Mouse (Mus musculus) heart, postnatal 0 days (tissue): ENCODE measurements around the gene Tbc1d2b. TPM values are rescaled to one million over a fixed set of nuclear protein-coding genes. Genes with fewer than 3 reads are reported as not detected.

Experiments
- ATAC-seq: fragments of 200-750 bp; cut with Nextera tagmentation; 2 replicates; pipeline ENCODE4 v1.8.0; 2017; ENCODE audit warnings: low read depth, moderate number of reproducible peaks, moderate library complexity; ENCODE audit not compliant: insufficient read depth
- DNase-seq: peaks from one replicate; pipeline ENCODE4 v3.0.0-alpha.2; 2016; ENCODE audit warnings: low spot score
- H3K27ac ChIP-seq: fragments of 300-500 bp; sonication (generic); 2 replicates; pipeline ENCODE4 v1.5.1; 2014; ENCODE audit warnings: low read depth, mild to moderate bottlenecking
- H3K27me3 ChIP-seq: fragments of 300-500 bp; sonication (generic); 2 replicates; pipeline ENCODE4 v1.6.1; 2014; ENCODE audit warnings: low read length, mixed read lengths; ENCODE audit not compliant: control insufficient read depth, insufficient read depth
- H3K36me3 ChIP-seq: fragments of 300-500 bp; sonication (generic); replicated peaks from 2 replicates; pipeline ENCODE4 v1.6.1; 2014; ENCODE audit warnings: low read length, mixed read lengths; ENCODE audit not compliant: control insufficient read depth, insufficient read depth
- H3K4me1 ChIP-seq: fragments of 300-500 bp; sonication (generic); 2 replicates; pipeline ENCODE4 v1.6.1; 2014; ENCODE audit warnings: antibody characterized with exemption; ENCODE audit not compliant: control insufficient read depth, insufficient read depth
- H3K4me2 ChIP-seq: fragments of 300-500 bp; sonication (generic); 2 replicates; pipeline ENCODE4 v1.6.1; 2014; ENCODE audit warnings: low read depth, mild to moderate bottlenecking, low read length, moderate library complexity
- H3K4me3 ChIP-seq: fragments of 300-500 bp; sonication (generic); 2 replicates; pipeline ENCODE4 v1.5.1; 2014; ENCODE audit warnings: low read depth, low read length
- H3K9ac ChIP-seq: fragments of 300-500 bp; sonication (generic); replicated peaks from 2 replicates; pipeline ENCODE4 v1.6.1; 2014; ENCODE audit warnings: low read depth, low read length, mixed read lengths
- H3K9me3 ChIP-seq: fragments of 300-500 bp; sonication (generic); replicated peaks from 2 replicates; pipeline ENCODE4 v1.6.1; 2016; ENCODE audit warnings: low read length; ENCODE audit not compliant: control insufficient read depth
- CTCF ChIP-seq: IDR thresholded peaks from 2 replicates; pipeline ENCODE4 v1.5.1; 2016; ENCODE audit warnings: antibody characterized with exemption, control low read depth, low read depth
- EP300 ChIP-seq: IDR thresholded peaks from 2 replicates; pipeline ENCODE4 v1.6.1; 2016; ENCODE audit warnings: antibody characterized with exemption, low read depth
- WGBS: fragments of 180-500 bp; shearing (Covaris S2); extraction: QIAGEN DNeasy Blood & Tissue Kit; methylation state at CpG from one replicate; pipeline ENCODE4 v1.1.7; 2014; 5-methylcytosine and 5-hydroxymethylcytosine counted together
- polyA plus RNA-seq: library from polyadenylated mRNA; unstranded; fragments of >200 nt; fragmentation: Nextera tagmentation; extraction: Ambion mirVana; gene quantifications from 2 replicates; pipeline ENCODE4 v1.2.1, GENCODE M21; 2015
- total RNA-seq: library from RNA; depleted of rRNA; stranded (reverse); fragments of >200 nt; gene quantifications from 2 replicates; pipeline ENCODE4 v1.2.3, GENCODE M21; 2014; ENCODE audit warnings: low replicate concordance; rRNA removed

The Tbc1d2b gene
- total and polyA plus RNA-seq, 2 experiments from 2014 or later, result 2.9 to 24.7 TPM

- Histone ChIP-seq H3K36me3 (no peaks in the 10 kb centered on the region), H3K4me1 (peaks cover 30% of the 10 kb centered on the region), H3K27me3 (no peaks in the 10 kb centered on the region), H3K4me2 (peak within 1 kb of the TSS; percentile 88), H3K9ac (peak within 1 kb of the TSS; percentile 74), H3K4me3 (peak within 1 kb of the TSS; percentile 78), H3K9me3 (no peaks in the 10 kb centered on the region; the same call in 1 of the 2 replicates), H3K27ac (peak within 1 kb of the TSS; percentile 73)
- DNase-seq, result no peak
- TF ChIP-seq CTCF (no peak), EP300 (no peak)
- under 1% methylated on average over 59 of the region's 60 CpGs for WGBS
- ATAC-seq, result peak; percentile 45
Observed at GRCm38 (mm10) chr9:90162926-90163748, 107.5 kb downstream of the Tbc1d2b start, which contains the start of gene Adamts7. TSS of gene Adamts7 (plus strand) at chr9:90163069.

- WGBS, result 12% methylated on average over 27 of the region's 29 CpGs
- H3K27me3 ChIP-seq, result no peaks in the 10 kb centered on the region
Observed at GRCm38 (mm10) chr9:90162243-90162925, 108.2 kb downstream of the Tbc1d2b start.

More at GRCm38 (mm10) chr9:90162243-90162925, 108.2 kb downstream of the Tbc1d2b start:
- Histone ChIP-seq H3K4me2 (peak overlapping the region; percentile 88), H3K36me3 (no peaks in the 10 kb centered on the region), H3K4me1 (peaks cover 30% of the 10 kb centered on the region), H3K9me3 (no peaks in the 10 kb centered on the region; the same call in 1 of the 2 replicates), H3K27ac (peak overlapping the region; percentile 73), H3K9ac (peak overlapping the region; percentile 74), H3K4me3 (peak overlapping the region; percentile 78)
- TF ChIP-seq EP300 (no peak), CTCF (peak; percentile 54)
- ATAC-seq, result peak; percentile 76
- DNase-seq, result peak; percentile 80

Other genes starting within 250 kb of the Tbc1d2b start
- gene Ctsh, start 216.7 kb downstream of the Tbc1d2b start, total RNA-seq, result 63.6 and 151 TPM in 2 replicates
- 78.8 and 85.5 TPM in 2 replicates for gene Ctsh, start 216.7 kb downstream of the Tbc1d2b start, polyA plus RNA-seq
- gene Morf4l1, start 156.0 kb downstream of the Tbc1d2b start, total RNA-seq, result 92.5 and 111 TPM in 2 replicates
- 293 and 300 TPM in 2 replicates for gene Morf4l1, start 156.0 kb downstream of the Tbc1d2b start, polyA plus RNA-seq
- gene Adamts7, start 107.7 kb downstream of the Tbc1d2b start, total RNA-seq, result 12.8 and 34.4 TPM in 2 replicates
- 7.6 and 8.3 TPM in 2 replicates for gene Adamts7, start 107.7 kb downstream of the Tbc1d2b start, polyA plus RNA-seq